Mouse (Mus musculus) lung, postnatal 25 days (tissue): ENCODE data around the gene Gm42878.
"Not testable (repeated sequence)": the region's sequence is repeated elsewhere in the genome, so short reads cannot be mapped to it uniquely, and the experiment has no call there.

Source experiments
- DNase-seq: peaks from one replicate; pipeline ENCODE4 v3.0.0; 2022; ENCODE audit warnings: low spot score

Gm42878 gene

GRCm38 (mm10) chr5:121564468-121564895, 19.2 kb upstream of the Gm42878 start:
- peak; percentile 90 for DNase-seq

- no peak for DNase-seq
These were observed 17.2 kb upstream of the Gm42878 start for GRCm38 (mm10) chr5:121562436-121562835.

GRCm38 (mm10) chr5:121549196-121549595, 3.9 kb upstream of the Gm42878 start:
- no peak for DNase-seq

- no peak for DNase-seq
These were observed 1.8 kb upstream of the Gm42878 start for GRCm38 (mm10) chr5:121547084-121547483.

- peak; percentile 50 for DNase-seq
These were observed 1.2 kb upstream of the Gm42878 start for GRCm38 (mm10) chr5:121546530-121546895.

- DNase-seq: peak; percentile 96
These were observed 679 bp upstream of the Gm42878 start, which contains the start of gene Mapkapk5 for GRCm38 (mm10) chr5:121545793-121546529. Mapkapk5 (minus strand) TSS chr5:121545905.

- DNase-seq: no peak
These were observed 1.9 kb downstream of the Gm42878 start for GRCm38 (mm10) chr5:121543370-121543769.

GRCm38 (mm10) chr5:121541235-121541634, 4.0 kb downstream of the Gm42878 start:
- DNase-seq: no peak

- DNase-seq: no peak
These were observed 5.2 kb downstream of the Gm42878 start for GRCm38 (mm10) chr5:121540066-121540465.

- no peak for DNase-seq
These were observed 7.7 kb downstream of the Gm42878 start for GRCm38 (mm10) chr5:121537588-121537987.

GRCm38 (mm10) chr5:121536921-121537555, 8.2 kb downstream of the Gm42878 start:
- no peak for DNase-seq

- no peak for DNase-seq
These were observed 10.2 kb downstream of the Gm42878 start for GRCm38 (mm10) chr5:121535116-121535515.

GRCm38 (mm10) chr5:121534521-121534920, 10.8 kb downstream of the Gm42878 start:
- DNase-seq: no peak

- DNase-seq: no peak
These were observed 18.3 kb downstream of the Gm42878 start for GRCm38 (mm10) chr5:121526961-121527360.

- no peak for DNase-seq
These were observed 18.8 kb downstream of the Gm42878 start for GRCm38 (mm10) chr5:121526526-121526925.

- DNase-seq: no peak
These were observed 19.4 kb downstream of the Gm42878 start for GRCm38 (mm10) chr5:121525774-121526450.

- not testable (repeated sequence) for DNase-seq
These were observed 25.5 kb downstream of the Gm42878 start for GRCm38 (mm10) chr5:121519758-121520157.

GRCm38 (mm10) chr5:121518983-121519382, 26.3 kb downstream of the Gm42878 start:
- DNase-seq: no peak

- DNase-seq: no peak
These were observed 35.3 kb downstream of the Gm42878 start for GRCm38 (mm10) chr5:121510009-121510408.

- no peak for DNase-seq
These were observed 38.4 kb downstream of the Gm42878 start for GRCm38 (mm10) chr5:121506846-121507245.

GRCm38 (mm10) chr5:121503231-121503630, 42.1 kb downstream of the Gm42878 start, which contains the start of gene Adam1b:
Adam1b (minus strand) TSS chr5:121503435.
- DNase-seq: no peak

GRCm38 (mm10) chr5:121501424-121501996, 43.8 kb downstream of the Gm42878 start:
- DNase-seq: not testable (repeated sequence)
